Mouse (Mus musculus): ENCODE measurements around the gene Col4a1. TPM values are rescaled to one million over a fixed set of nuclear protein-coding genes. Genes with fewer than 3 reads are reported as not detected.

Gene Col4a1
- polyA plus RNA-seq (2016; fragmentation: Nextera tagmentation; extraction: Ambion mirVana) = 100 and 102 TPM in 2 replicates

DNA sequence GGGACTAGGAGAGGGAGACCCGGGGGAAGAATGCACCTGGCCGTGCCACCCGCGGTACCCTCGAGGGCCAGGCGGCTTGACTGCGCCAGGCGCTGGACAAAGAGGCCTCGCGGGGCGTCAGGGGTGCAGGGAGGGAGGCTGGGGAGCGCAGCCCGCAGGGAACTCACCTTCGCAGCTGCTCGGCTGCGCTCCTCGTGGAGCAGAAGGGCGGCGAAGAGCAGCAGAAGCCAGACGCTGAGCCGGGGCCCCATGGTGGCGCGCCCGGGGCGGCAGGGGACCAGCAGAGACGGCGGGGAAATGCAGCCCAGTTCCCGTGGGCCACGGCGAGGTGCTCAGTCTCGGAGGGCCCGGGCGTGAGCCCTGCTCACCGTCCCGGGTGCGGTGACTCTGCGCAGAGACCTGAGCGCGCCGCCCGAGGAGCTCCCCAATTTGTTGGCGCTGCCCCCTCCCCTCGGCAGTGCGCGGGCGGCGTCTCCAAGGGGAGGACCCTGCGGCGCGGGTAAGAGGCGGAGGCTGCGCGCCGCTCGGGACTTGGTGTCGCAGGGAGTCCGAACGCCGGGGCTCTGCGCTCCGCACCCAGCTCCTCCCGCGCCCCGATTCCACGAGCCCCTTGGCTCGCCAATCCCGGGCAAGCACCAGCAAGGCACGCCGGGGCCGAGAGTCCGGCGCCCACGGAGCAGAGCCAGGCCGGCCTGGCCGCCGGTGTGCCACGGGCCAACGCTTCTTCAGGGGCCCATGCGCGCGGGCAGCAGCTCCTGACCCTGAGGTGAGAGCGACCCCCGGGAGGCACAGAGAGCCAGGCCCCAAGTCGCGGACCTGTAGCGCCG, at the start of gene Col4a1, which contains the start of gene Col4a2:
Col4a1 (minus strand) TSS at position 478 of the 827 bp plus-strand sequence.
Col4a2 (plus strand) TSS at position 457 of the 827 bp plus-strand sequence.
- Histone ChIP-seq H3K27me3 (peaks cover 71% of the 10 kb centered on the region), H3K27ac (peak within 1 kb of the TSS; percentile 56; the same call in 1 of the 2 replicates)

GRCm38 (mm10) chr8:11361546-11362277, 49.1 kb upstream of the Col4a1 start:
- H3K9ac ChIP-seq = no peak overlapping the region
- no peaks in the 10 kb centered on the region for H3K36me3 ChIP-seq (replicated peaks)
- no peak overlapping the region for H3K4me3 ChIP-seq (replicated peaks)
- peaks cover 40% of the 10 kb centered on the region for H3K4me1 ChIP-seq
- H3K9me3 ChIP-seq = no peaks in the 10 kb centered on the region
- H3K27ac ChIP-seq = peak overlapping the region; percentile 78
- no peaks in the 10 kb centered on the region; the same call in 1 of the 2 replicates for H3K27me3 ChIP-seq
- 57% methylated on average over 9 of the region's 9 CpGs for WGBS
- 0 out of 2 replicates have a peak, but pooled peaks have one; percentile 28 for ATAC-seq (ENCODE audit: low FRiP score)
- H3K4me2 ChIP-seq = no peak overlapping the region

More for the DNA sequence above, at the start of gene Col4a1, which contains the start of gene Col4a2:
- no peaks in the 10 kb centered on the region for H3K36me3 ChIP-seq (replicated peaks)
- under 1% methylated on average over 83 of the region's 87 CpGs for WGBS
- peak; percentile 83 for ATAC-seq (ENCODE audit: low FRiP score)
- H3K4me3 ChIP-seq (replicated peaks) = peak within 1 kb of the TSS; percentile 69
- peak within 1 kb of the TSS; percentile 75 for H3K9ac ChIP-seq
- H3K4me2 ChIP-seq = peak within 1 kb of the TSS; percentile 97
- no peaks in the 10 kb centered on the region for H3K9me3 ChIP-seq
- peaks cover 34% of the 10 kb centered on the region for H3K4me1 ChIP-seq

DNA sequence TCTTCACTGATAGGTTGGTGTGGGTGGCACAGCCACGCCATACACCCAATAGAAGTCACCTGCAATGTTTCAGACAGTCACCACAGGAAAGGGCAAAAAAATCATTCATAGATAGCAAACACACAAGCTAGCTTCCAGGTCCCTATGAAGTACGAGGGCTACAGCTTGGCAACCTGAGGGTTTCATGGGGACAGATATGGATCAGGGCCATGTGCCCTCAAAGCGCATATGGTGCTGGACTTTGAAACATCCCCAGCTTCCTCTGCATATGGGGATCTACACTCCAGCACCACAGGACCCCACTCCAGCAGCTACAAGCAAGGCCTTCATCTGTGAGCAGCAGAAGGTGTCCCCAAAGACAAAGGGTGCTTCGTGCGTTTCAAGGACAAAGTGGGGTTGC, 47.2 kb upstream of the Col4a1 start:
- H3K4me1 ChIP-seq = peaks cover 40% of the 10 kb centered on the region
- WGBS = 93% methylated on average over 5 of the region's 5 CpGs
- no peak for ATAC-seq (ENCODE audit: low FRiP score)

DNA sequence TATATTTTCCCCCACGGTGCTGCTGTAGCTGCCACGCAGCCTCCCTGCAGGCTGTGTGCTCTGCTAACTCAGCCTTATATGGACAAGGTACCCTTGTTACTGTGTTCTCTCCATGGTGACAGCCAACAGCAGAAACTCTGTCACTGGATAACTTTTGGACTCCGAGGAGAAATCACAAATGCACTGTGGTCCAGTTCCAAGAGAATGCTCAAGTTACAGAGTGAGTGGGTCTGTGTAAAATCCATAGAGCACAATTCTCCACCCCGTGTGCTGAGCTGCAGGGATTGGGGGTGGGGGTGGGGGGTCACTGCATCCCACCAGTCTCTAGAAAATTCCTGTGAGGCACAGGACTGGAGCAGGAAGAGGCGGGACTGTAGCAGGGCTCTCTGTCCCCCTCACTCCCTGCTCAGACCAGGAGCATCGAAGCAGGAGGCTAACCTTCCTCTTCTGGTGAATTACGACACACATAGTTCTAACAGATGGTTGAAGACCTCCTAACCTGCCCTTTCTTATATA, 45.4 kb upstream of the Col4a1 start:
- Histone ChIP-seq H3K4me3 (replicated peaks) (no peak overlapping the region), H3K9me3 (no peaks in the 10 kb centered on the region), H3K36me3 (replicated peaks) (no peaks in the 10 kb centered on the region), H3K27ac (no peak overlapping the region), H3K27me3 (no peaks in the 10 kb centered on the region), H3K4me1 (peaks cover 23% of the 10 kb centered on the region), H3K4me2 (no peak overlapping the region), H3K9ac (no peak overlapping the region)
- no peak for ATAC-seq (ENCODE audit: low FRiP score)
- WGBS = 68% methylated on average over 7 of the region's 7 CpGs

More for the DNA sequence above, 47.2 kb upstream of the Col4a1 start:
- no peak overlapping the region for H3K4me3 ChIP-seq (replicated peaks)
- no peak overlapping the region for H3K4me2 ChIP-seq
- H3K9me3 ChIP-seq = no peaks in the 10 kb centered on the region
- no peak overlapping the region for H3K9ac ChIP-seq
- no peaks in the 10 kb centered on the region for H3K36me3 ChIP-seq (replicated peaks)
- H3K27ac ChIP-seq = no peak overlapping the region
- H3K27me3 ChIP-seq = no peaks in the 10 kb centered on the region; the same call in 1 of the 2 replicates

- H3K27ac ChIP-seq = no peak overlapping the region
- no peaks in the 10 kb centered on the region for H3K36me3 ChIP-seq (replicated peaks)
- no peak overlapping the region for H3K4me2 ChIP-seq
- no peak overlapping the region for H3K4me3 ChIP-seq (replicated peaks)
- no peak overlapping the region for H3K9ac ChIP-seq
- no peak for ATAC-seq (ENCODE audit: low FRiP score)
- H3K9me3 ChIP-seq = no peaks in the 10 kb centered on the region
- H3K4me1 ChIP-seq = peaks cover 11% of the 10 kb centered on the region
- no peaks in the 10 kb centered on the region for H3K27me3 ChIP-seq
- WGBS = 85% methylated on average over 8 of the region's 8 CpGs
Measured at GRCm38 (mm10) chr8:11356776-11357175, 44.1 kb upstream of the Col4a1 start.

GRCm38 (mm10) chr8:11355900-11356299, 43.3 kb upstream of the Col4a1 start:
- no peaks in the 10 kb centered on the region for H3K27me3 ChIP-seq
- ATAC-seq (ENCODE audit: low FRiP score) = no peak
- H3K4me2 ChIP-seq = no peak overlapping the region
- H3K36me3 ChIP-seq (replicated peaks) = no peaks in the 10 kb centered on the region
- peaks cover 5% of the 10 kb centered on the region; the same call in 1 of the 2 replicates for H3K4me1 ChIP-seq
- H3K9me3 ChIP-seq = no peaks in the 10 kb centered on the region
- no peak overlapping the region for H3K9ac ChIP-seq
- WGBS = 89% methylated on average over 3 of the region's 3 CpGs
- H3K27ac ChIP-seq = no peak overlapping the region
- H3K4me3 ChIP-seq (replicated peaks) = no peak overlapping the region

- no peak overlapping the region for H3K4me2 ChIP-seq
- H3K27ac ChIP-seq = no peak overlapping the region
- H3K9me3 ChIP-seq = no peaks in the 10 kb centered on the region
- no peak overlapping the region for H3K4me3 ChIP-seq (replicated peaks)
- H3K27me3 ChIP-seq = no peaks in the 10 kb centered on the region
- ATAC-seq (ENCODE audit: low FRiP score) = no peak
- no peaks in the 10 kb centered on the region for H3K36me3 ChIP-seq (replicated peaks)
- no peak overlapping the region for H3K9ac ChIP-seq
- WGBS = 90% methylated on average over 8 of the region's 8 CpGs
- no peaks in the 10 kb centered on the region for H3K4me1 ChIP-seq
Measured at GRCm38 (mm10) chr8:11354800-11355451, 42.3 kb upstream of the Col4a1 start.

DNA sequence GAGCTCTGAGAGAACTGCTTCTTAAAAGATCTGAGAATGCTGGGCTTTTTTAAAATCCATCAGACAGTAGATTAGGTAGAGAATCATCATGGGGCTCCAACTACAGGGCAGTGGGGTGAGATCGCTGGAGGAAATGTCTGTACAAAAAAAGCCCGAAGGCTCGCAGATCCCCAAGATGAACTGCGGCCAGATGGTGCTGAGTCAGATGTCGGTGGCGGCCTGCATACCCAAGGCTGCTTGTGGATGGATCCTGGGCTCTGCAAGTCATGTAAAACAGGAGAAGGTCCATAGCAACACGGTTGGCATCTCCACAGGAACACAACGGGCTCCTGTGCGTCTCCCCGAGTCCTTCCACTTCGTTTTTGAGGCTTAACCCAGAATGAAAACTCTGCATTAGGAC, 39.9 kb upstream of the Col4a1 start:
- ATAC-seq (ENCODE audit: low FRiP score) = no peak
- Histone ChIP-seq H3K9ac (no peak overlapping the region), H3K4me3 (replicated peaks) (no peak overlapping the region), H3K4me1 (no peaks in the 10 kb centered on the region), H3K4me2 (no peak overlapping the region), H3K9me3 (no peaks in the 10 kb centered on the region), H3K27me3 (no peaks in the 10 kb centered on the region), H3K27ac (no peak overlapping the region), H3K36me3 (replicated peaks) (no peaks in the 10 kb centered on the region)
- 87% methylated on average over 11 of the region's 11 CpGs for WGBS

- Histone ChIP-seq H3K9me3 (no peaks in the 10 kb centered on the region), H3K27ac (no peak overlapping the region), H3K4me3 (replicated peaks) (no peak overlapping the region), H3K36me3 (replicated peaks) (no peaks in the 10 kb centered on the region), H3K9ac (no peak overlapping the region), H3K4me2 (no peak overlapping the region), H3K27me3 (no peaks in the 10 kb centered on the region), H3K4me1 (no peaks in the 10 kb centered on the region)
- WGBS = 92% methylated on average over 6 of the region's 6 CpGs
- no peak for ATAC-seq (ENCODE audit: low FRiP score)
Measured at GRCm38 (mm10) chr8:11351355-11351754, 38.7 kb upstream of the Col4a1 start.

DNA sequence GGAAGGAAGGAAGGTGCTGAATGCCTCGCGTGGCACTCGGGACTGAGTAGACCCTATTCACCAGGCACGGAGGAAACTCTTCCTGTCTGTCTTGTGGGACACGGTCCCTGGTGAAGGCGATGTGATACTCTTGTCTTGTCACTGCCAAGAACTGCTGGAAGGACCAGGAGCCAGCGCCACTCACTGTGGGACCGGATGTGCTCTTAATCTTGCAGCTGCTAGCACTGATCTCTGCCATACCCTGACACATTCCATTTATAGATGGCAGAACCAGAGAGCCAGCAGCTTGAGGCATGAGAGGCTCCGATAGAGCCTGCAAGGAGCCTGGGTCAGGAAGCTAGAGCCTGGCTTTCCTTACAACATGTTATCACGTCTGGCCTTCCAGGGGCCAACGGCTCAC, 36.0 kb upstream of the Col4a1 start:
- no peak overlapping the region for H3K4me2 ChIP-seq
- H3K36me3 ChIP-seq (replicated peaks) = no peaks in the 10 kb centered on the region
- no peak overlapping the region for H3K9ac ChIP-seq
- no peaks in the 10 kb centered on the region for H3K4me1 ChIP-seq
- no peaks in the 10 kb centered on the region for H3K27me3 ChIP-seq
- no peak overlapping the region for H3K27ac ChIP-seq
- ATAC-seq (ENCODE audit: low FRiP score) = no peak
- no peaks in the 10 kb centered on the region for H3K9me3 ChIP-seq
- 89% methylated on average over 11 of the region's 11 CpGs for WGBS
- H3K4me3 ChIP-seq (replicated peaks) = no peak overlapping the region

DNA sequence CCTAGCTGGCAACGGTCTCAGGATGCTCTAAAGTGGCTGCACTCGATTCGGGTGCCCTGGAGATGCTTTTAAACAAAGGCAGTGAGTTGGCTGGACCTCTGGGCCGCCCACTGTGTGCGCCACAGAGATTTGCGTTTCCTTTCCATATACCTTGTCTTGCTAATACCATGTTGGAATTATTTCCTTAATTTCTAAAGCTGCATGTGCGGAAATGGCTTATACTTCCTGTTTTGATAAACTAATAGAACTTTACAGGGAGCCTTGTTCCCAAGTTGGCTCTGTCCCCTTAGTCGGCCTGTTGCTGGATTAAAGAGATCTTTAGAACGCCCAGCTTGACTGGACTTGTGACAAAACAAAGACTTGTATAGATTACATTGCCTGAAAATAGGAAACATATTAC, 35.1 kb upstream of the Col4a1 start:
- H3K36me3 ChIP-seq (replicated peaks) = no peaks in the 10 kb centered on the region
- no peak overlapping the region for H3K4me2 ChIP-seq
- H3K9ac ChIP-seq = no peak overlapping the region
- H3K4me3 ChIP-seq (replicated peaks) = no peak overlapping the region
- WGBS = 82% methylated on average over 9 of the region's 9 CpGs
- no peaks in the 10 kb centered on the region for H3K27me3 ChIP-seq
- H3K27ac ChIP-seq = no peak overlapping the region
- no peaks in the 10 kb centered on the region for H3K9me3 ChIP-seq
- no peaks in the 10 kb centered on the region for H3K4me1 ChIP-seq
- ATAC-seq (ENCODE audit: low FRiP score) = no peak

GRCm38 (mm10) chr8:11346225-11346624, 33.6 kb upstream of the Col4a1 start:
- Histone ChIP-seq H3K4me1 (no peaks in the 10 kb centered on the region), H3K27me3 (no peaks in the 10 kb centered on the region), H3K27ac (no peak overlapping the region), H3K9ac (no peak overlapping the region), H3K36me3 (replicated peaks) (no peaks in the 10 kb centered on the region), H3K4me3 (replicated peaks) (no peak overlapping the region), H3K9me3 (no peaks in the 10 kb centered on the region), H3K4me2 (no peak overlapping the region)
- no peak for ATAC-seq (ENCODE audit: low FRiP score)
- 92% methylated on average over 10 of the region's 10 CpGs for WGBS
